Mouse (Mus musculus) erythroid progenitor cell, adult 5-6 weeks (primary cell): ENCODE results near the gene Bgn. TPM values are rescaled to one million over a fixed set of nuclear protein-coding genes. Genes with fewer than 3 reads are reported as not detected.

Source experiments
- total RNA-seq, 2 experiments: library from RNA; stranded (forward) in 1 of 2; stranded (reverse) in 1 of 2; fragments of 150-400 nt in 1 of 2; fragments of 186-747, 209-891 nt in 1 of 2; gene quantifications; 2 replicates each; pipeline versions ENCODE4 v1.2.3 to v1.2.4; 2015 to 2017; ENCODE audit warnings: low replicate concordance in 2 of 2

The Bgn gene
- total RNA-seq, 2 experiments from 2014 or later = 1.8 to 28.9 TPM

Other genes starting within 250 kb of the Bgn start
- gene Xlr4c, start 240.5 kb upstream of the Bgn start, total RNA-seq (2015; ENCODE audit: low replicate concordance) = 7.1 TPM in 1 of 2 replicates, not detected in the other
- gene Xlr4c, start 240.5 kb upstream of the Bgn start, total RNA-seq (2017; ENCODE audit: low replicate concordance) = 14.4 TPM in 1 of 2 replicates, not detected in the other
- gene Xlr3c, start 218.2 kb upstream of the Bgn start, total RNA-seq (2015; ENCODE audit: low replicate concordance) = not detected in 2 replicates
- gene Xlr3c, start 218.2 kb upstream of the Bgn start, total RNA-seq (2017; ENCODE audit: low replicate concordance) = not detected in 2 replicates
- gene Xlr5a, start 190.6 kb upstream of the Bgn start, total RNA-seq (2015; ENCODE audit: low replicate concordance) = not detected in 2 replicates
- not detected in 2 replicates for gene Xlr5a, start 190.6 kb upstream of the Bgn start, total RNA-seq (2017; ENCODE audit: low replicate concordance)
- not detected in 2 replicates for gene Xlr5c, start 190.6 kb upstream of the Bgn start, total RNA-seq (2015; ENCODE audit: low replicate concordance)
- gene Xlr5c, start 190.6 kb upstream of the Bgn start, total RNA-seq (2017; ENCODE audit: low replicate concordance) = not detected in 2 replicates
- gene Gm45015, start 146.8 kb upstream of the Bgn start, total RNA-seq (2015; ENCODE audit: low replicate concordance) = not detected in 2 replicates
- gene Gm45015, start 146.8 kb upstream of the Bgn start, total RNA-seq (2017; ENCODE audit: low replicate concordance) = not detected in 2 replicates
- gene Zfp275, start 141.0 kb upstream of the Bgn start, total RNA-seq (2015; ENCODE audit: low replicate concordance) = 0.42 and 2.9 TPM in 2 replicates
- gene Zfp275, start 141.0 kb upstream of the Bgn start, total RNA-seq (2017; ENCODE audit: low replicate concordance) = 0.51 and 0.61 TPM in 2 replicates
- gene Gm18336, start 84.9 kb upstream of the Bgn start, total RNA-seq (2015; ENCODE audit: low replicate concordance) = not detected in 2 replicates
- not detected in 2 replicates for gene Gm18336, start 84.9 kb upstream of the Bgn start, total RNA-seq (2017; ENCODE audit: low replicate concordance)
- gene Zfp92, start 72.5 kb upstream of the Bgn start, total RNA-seq (2015; ENCODE audit: low replicate concordance) = not detected in 2 replicates
- gene Zfp92, start 72.5 kb upstream of the Bgn start, total RNA-seq (2017; ENCODE audit: low replicate concordance) = not detected in 2 replicates
- gene Trex2, start 48.3 kb upstream of the Bgn start, total RNA-seq (2015; ENCODE audit: low replicate concordance) = not detected in 2 replicates
- not detected in 2 replicates for gene Trex2, start 48.3 kb upstream of the Bgn start, total RNA-seq (2017; ENCODE audit: low replicate concordance)
- gene Haus7, start 24.6 kb upstream of the Bgn start, total RNA-seq (2015; ENCODE audit: low replicate concordance) = 9.2 and 13.0 TPM in 2 replicates
- gene Haus7, start 24.6 kb upstream of the Bgn start, total RNA-seq (2017; ENCODE audit: low replicate concordance) = 8.0 and 14.1 TPM in 2 replicates
- not detected in 2 replicates for gene Atp2b3, start 19.5 kb downstream of the Bgn start, total RNA-seq (2015; ENCODE audit: low replicate concordance)
- not detected in 2 replicates for gene Atp2b3, start 19.5 kb downstream of the Bgn start, total RNA-seq (2017; ENCODE audit: low replicate concordance)
- not detected in 2 replicates for gene Dusp9, start 155.8 kb downstream of the Bgn start, total RNA-seq (2015; ENCODE audit: low replicate concordance)
- not detected in 2 replicates for gene Dusp9, start 155.8 kb downstream of the Bgn start, total RNA-seq (2017; ENCODE audit: low replicate concordance)
- gene Pnck, start 176.5 kb downstream of the Bgn start, total RNA-seq (2015; ENCODE audit: low replicate concordance) = not detected in 2 replicates
- not detected in 2 replicates for gene Pnck, start 176.5 kb downstream of the Bgn start, total RNA-seq (2017; ENCODE audit: low replicate concordance)
- gene Slc6a8, start 189.5 kb downstream of the Bgn start, total RNA-seq (2015; ENCODE audit: low replicate concordance) = 1.3 and 1.4 TPM in 2 replicates
- gene Slc6a8, start 189.5 kb downstream of the Bgn start, total RNA-seq (2017; ENCODE audit: low replicate concordance) = 0.51 TPM in 1 of 2 replicates, not detected in the other
- 110 and 144 TPM in 2 replicates for gene Bcap31, start 232.6 kb downstream of the Bgn start, total RNA-seq (2015; ENCODE audit: low replicate concordance)
- 56.3 and 68.2 TPM in 2 replicates for gene Bcap31, start 232.6 kb downstream of the Bgn start, total RNA-seq (2017; ENCODE audit: low replicate concordance)
- gene Abcd1, start 233.0 kb downstream of the Bgn start, total RNA-seq (2015; ENCODE audit: low replicate concordance) = 11.5 and 14.7 TPM in 2 replicates
- 1.7 and 3.8 TPM in 2 replicates for gene Abcd1, start 233.0 kb downstream of the Bgn start, total RNA-seq (2017; ENCODE audit: low replicate concordance)